Mouse (Mus musculus): ENCODE measurements around the gene Gm11214. TPM values are rescaled to one million over a fixed set of nuclear protein-coding genes. Genes with fewer than 3 reads are reported as not detected.

Gm11214 gene
- polyA plus RNA-seq, 1 experiment from 2014 or later, result not detected

DNA sequence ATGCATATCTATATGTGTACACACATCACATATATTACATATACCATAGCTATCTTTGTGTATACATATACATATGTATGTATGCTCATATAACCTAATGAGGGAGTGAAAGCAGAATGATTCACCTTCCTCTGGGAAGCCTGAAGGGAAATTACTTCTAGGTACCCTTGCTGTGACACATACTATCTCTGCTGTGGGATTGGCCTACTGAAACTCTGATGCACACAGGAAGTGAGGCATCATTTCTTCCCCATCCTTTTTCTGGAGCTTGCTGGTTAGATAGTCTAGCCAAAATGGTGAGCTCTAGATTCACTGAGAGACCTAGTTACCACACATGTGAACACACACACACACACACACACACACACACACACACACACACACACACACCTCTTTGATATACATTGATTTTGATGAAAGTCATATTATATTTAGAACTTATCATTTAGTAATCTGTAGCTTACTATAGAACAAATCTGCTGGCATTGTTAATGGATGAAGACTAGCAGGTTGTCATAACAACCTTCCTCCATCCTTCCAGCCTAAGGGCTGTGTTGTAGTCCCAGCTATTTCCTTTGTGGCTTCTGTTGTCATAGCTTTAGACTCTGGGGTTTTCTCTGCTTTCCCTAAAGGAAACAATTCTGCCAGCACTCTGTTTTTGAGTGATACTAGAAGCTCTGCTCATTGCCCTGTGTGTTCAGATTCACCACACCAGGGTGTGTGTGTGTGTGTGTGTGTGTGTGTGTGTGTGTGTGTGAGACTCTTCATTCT, 19.0 kb downstream of the Gm11214 start:
- Histone ChIP-seq H3K4me1 (ENCODE audit: insufficient read depth, low read depth, low read length) (no peaks in the 10 kb centered on the region), H3K27me3 (replicated peaks; ENCODE audit: insufficient read depth, low read length) (no peaks in the 10 kb centered on the region), H3K27ac (ENCODE audit: low read length) (no peak overlapping the region), H3K4me2 (replicated peaks; ENCODE audit: low read depth, low read length) (no peak overlapping the region), H3K9ac (replicated peaks; ENCODE audit: low read depth) (no peak overlapping the region), H3K4me3 (ENCODE audit: low read depth, low read length) (no peak overlapping the region), H3K9me3 (ENCODE audit: low read length) (no peaks in the 10 kb centered on the region), H3K36me3 (ENCODE audit: insufficient read depth, low read length) (no peaks in the 10 kb centered on the region)
- no peak for ATAC-seq
- DNase-seq (ENCODE audit: low spot score), result no peak
- TF ChIP-seq CTCF (IDR thresholded peaks at IDR 0.05), result no peak
- TF ChIP-seq EP300 (IDR thresholded peaks at IDR 0.05), result no peak

- no peaks in the 10 kb centered on the region for H3K36me3 ChIP-seq (ENCODE audit: insufficient read depth, low read length)
- H3K9me3 ChIP-seq (ENCODE audit: low read length), result no peaks in the 10 kb centered on the region
- H3K27ac ChIP-seq (ENCODE audit: low read length), result no peak overlapping the region
- no peaks in the 10 kb centered on the region for H3K4me1 ChIP-seq (ENCODE audit: insufficient read depth, low read depth, low read length)
- no peak overlapping the region for H3K9ac ChIP-seq (replicated peaks; ENCODE audit: low read depth)
- WGBS, result 28% methylated on average over 2 of the region's 2 CpGs
- H3K27me3 ChIP-seq (replicated peaks; ENCODE audit: insufficient read depth, low read length), result no peaks in the 10 kb centered on the region
- DNase-seq (ENCODE audit: low spot score) (peak; percentile 76), ATAC-seq (peak; percentile 89)
- H3K4me3 ChIP-seq (ENCODE audit: low read depth, low read length), result no peak overlapping the region
- no peak overlapping the region for H3K4me2 ChIP-seq (replicated peaks; ENCODE audit: low read depth, low read length)
- TF ChIP-seq EP300 (IDR thresholded peaks at IDR 0.05) (peak; percentile 89), CTCF (IDR thresholded peaks at IDR 0.05) (no peak)
Measured at GRCm38 (mm10) chr4:63639842-63640241, 23.3 kb downstream of the Gm11214 start.

DNA sequence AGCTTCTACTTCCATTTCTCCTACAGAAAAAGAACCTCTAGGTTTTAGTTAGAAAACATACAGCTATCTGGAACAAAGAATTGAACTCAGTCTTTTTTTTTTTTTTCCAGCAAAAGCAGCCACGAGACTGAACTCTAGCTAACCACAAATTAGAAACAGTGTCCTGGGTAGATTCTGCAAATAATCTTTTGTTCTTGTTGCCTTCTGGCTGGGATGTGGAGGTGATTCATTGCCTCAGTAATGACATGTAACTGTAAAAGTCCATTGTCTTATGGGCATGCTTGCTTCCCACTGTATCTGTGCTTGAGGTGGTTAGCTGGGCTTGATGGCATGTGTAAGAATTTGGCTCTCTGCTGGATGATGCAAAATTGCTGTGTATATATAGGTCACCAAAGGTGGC, 24.6 kb downstream of the Gm11214 start:
- TF ChIP-seq CTCF (IDR thresholded peaks at IDR 0.05) (no peak), EP300 (IDR thresholded peaks at IDR 0.05) (no peak)
- no peak overlapping the region for H3K27ac ChIP-seq (ENCODE audit: low read length)
- DNase-seq (ENCODE audit: low spot score), result no peak
- no peaks in the 10 kb centered on the region for H3K4me1 ChIP-seq (ENCODE audit: insufficient read depth, low read depth, low read length)
- H3K9me3 ChIP-seq (ENCODE audit: low read length), result no peaks in the 10 kb centered on the region
- ATAC-seq, result no peak
- 66% methylated on average over 1 of the region's 1 CpGs for WGBS
- H3K36me3 ChIP-seq (ENCODE audit: insufficient read depth, low read length), result no peaks in the 10 kb centered on the region
- no peak overlapping the region for H3K4me2 ChIP-seq (replicated peaks; ENCODE audit: low read depth, low read length)
- no peaks in the 10 kb centered on the region for H3K27me3 ChIP-seq (replicated peaks; ENCODE audit: insufficient read depth, low read length)
- H3K4me3 ChIP-seq (ENCODE audit: low read depth, low read length), result no peak overlapping the region
- no peak overlapping the region for H3K9ac ChIP-seq (replicated peaks; ENCODE audit: low read depth)

DNA sequence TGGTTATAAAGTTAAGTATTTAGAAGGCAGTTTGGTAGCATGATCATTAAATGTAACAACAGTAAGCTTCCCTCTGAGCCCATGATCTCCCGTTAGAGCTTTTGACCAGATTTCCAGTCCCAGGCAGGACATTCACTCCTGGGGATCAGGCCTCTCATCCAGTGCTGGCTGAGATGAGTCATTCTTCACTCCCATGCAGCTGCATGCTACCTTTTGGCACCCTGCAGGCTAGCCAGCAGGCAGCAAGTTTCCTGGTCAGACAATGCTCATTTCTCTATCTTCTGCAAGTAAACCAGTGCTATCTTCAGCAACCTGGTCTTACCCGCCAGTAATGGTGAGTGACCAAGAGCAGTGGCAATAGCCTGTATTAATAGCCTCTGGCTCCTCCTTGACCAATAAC, 30.0 kb downstream of the Gm11214 start:
- Histone ChIP-seq H3K27me3 (replicated peaks; ENCODE audit: insufficient read depth, low read length) (no peaks in the 10 kb centered on the region), H3K9me3 (ENCODE audit: low read length) (no peaks in the 10 kb centered on the region), H3K4me2 (replicated peaks; ENCODE audit: low read depth, low read length) (no peak overlapping the region), H3K4me3 (ENCODE audit: low read depth, low read length) (no peak overlapping the region), H3K36me3 (ENCODE audit: insufficient read depth, low read length) (no peaks in the 10 kb centered on the region), H3K27ac (ENCODE audit: low read length) (no peak overlapping the region), H3K9ac (replicated peaks; ENCODE audit: low read depth) (no peak overlapping the region), H3K4me1 (ENCODE audit: insufficient read depth, low read depth, low read length) (no peaks in the 10 kb centered on the region)
- no peak for DNase-seq (ENCODE audit: low spot score)
- 81% methylated on average over 2 of the region's 2 CpGs for whole genome bisulfite sequencing
- ATAC-seq, result no peak
- TF ChIP-seq CTCF (IDR thresholded peaks at IDR 0.05) (no peak), EP300 (IDR thresholded peaks at IDR 0.05) (no peak)

DNA sequence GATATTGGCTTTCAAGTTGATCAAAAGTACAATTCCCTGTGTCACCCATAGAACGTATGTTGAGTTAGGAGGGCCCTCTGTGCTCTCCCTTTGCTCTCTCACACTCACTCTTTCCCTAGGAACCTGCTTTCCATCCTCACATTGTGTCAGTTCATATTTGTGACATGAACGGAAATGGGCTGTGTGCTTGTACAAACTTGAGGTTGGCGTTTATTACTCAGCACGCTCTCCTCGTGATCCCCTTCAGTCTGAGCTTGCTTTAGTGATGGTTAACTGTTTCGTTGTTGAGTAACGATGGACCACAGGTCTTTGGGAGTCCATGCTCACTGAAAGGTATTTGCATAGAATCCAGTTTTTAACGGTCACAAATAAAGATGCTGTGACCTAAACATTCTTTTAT, 36.1 kb downstream of the Gm11214 start:
- WGBS, result 67% methylated on average over 8 of the region's 8 CpGs
- H3K9me3 ChIP-seq (ENCODE audit: low read length), result no peaks in the 10 kb centered on the region
- H3K4me3 ChIP-seq (ENCODE audit: low read depth, low read length), result no peak overlapping the region
- ATAC-seq (no peak), DNase-seq (ENCODE audit: low spot score) (no peak)
- H3K4me2 ChIP-seq (replicated peaks; ENCODE audit: low read depth, low read length), result no peak overlapping the region
- H3K9ac ChIP-seq (replicated peaks; ENCODE audit: low read depth), result no peak overlapping the region
- H3K27ac ChIP-seq (ENCODE audit: low read length), result no peak overlapping the region
- H3K4me1 ChIP-seq (ENCODE audit: insufficient read depth, low read depth, low read length), result no peaks in the 10 kb centered on the region
- no peaks in the 10 kb centered on the region for H3K27me3 ChIP-seq (replicated peaks; ENCODE audit: insufficient read depth, low read length)
- TF ChIP-seq CTCF (IDR thresholded peaks at IDR 0.05), result no peak
- no peak for TF ChIP-seq EP300 (IDR thresholded peaks at IDR 0.05)
- H3K36me3 ChIP-seq (ENCODE audit: insufficient read depth, low read length), result no peaks in the 10 kb centered on the region

DNA sequence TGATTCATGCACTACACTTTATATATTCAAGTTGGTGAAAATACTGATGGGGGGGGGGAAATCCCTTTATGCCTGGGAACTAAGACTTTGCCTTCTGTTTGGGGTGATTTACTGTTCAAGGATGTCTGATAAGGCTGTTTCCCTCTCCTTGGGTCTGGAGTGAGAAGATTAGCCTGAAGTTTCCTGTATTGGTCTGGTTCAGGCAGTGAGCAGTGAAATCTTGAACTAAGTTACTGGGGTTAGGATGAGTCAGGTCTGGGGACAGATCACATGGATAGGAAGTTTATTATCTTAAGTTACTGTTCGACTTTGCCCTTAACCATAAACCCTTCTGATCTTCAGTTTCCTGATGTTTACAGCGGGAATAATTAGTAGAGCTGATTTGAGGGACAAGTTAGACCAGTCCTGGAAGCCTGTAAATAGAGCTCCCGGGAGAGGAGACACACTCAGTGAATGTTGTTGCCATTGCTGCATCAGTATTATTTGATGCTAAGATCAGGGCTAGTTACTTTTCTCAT, 37.6 kb downstream of the Gm11214 start:
- 27% methylated on average over 3 of the region's 3 CpGs for WGBS
- H3K4me2 ChIP-seq (replicated peaks; ENCODE audit: low read depth, low read length), result no peak overlapping the region
- H3K36me3 ChIP-seq (ENCODE audit: insufficient read depth, low read length), result no peaks in the 10 kb centered on the region
- no peaks in the 10 kb centered on the region for H3K4me1 ChIP-seq (ENCODE audit: insufficient read depth, low read depth, low read length)
- ATAC-seq (no peak), DNase-seq (ENCODE audit: low spot score) (no peak)
- no peak overlapping the region for H3K9ac ChIP-seq (replicated peaks; ENCODE audit: low read depth)
- no peak overlapping the region for H3K27ac ChIP-seq (ENCODE audit: low read length)
- TF ChIP-seq CTCF (IDR thresholded peaks at IDR 0.05) (no peak), EP300 (IDR thresholded peaks at IDR 0.05) (no peak)
- no peaks in the 10 kb centered on the region for H3K9me3 ChIP-seq (ENCODE audit: low read length)
- no peak overlapping the region for H3K4me3 ChIP-seq (ENCODE audit: low read depth, low read length)
- no peaks in the 10 kb centered on the region for H3K27me3 ChIP-seq (replicated peaks; ENCODE audit: insufficient read depth, low read length)

All from lung, postnatal 0 days (tissue).